Mouse (Mus musculus) C2C12 (cell line): ENCODE data around the gene Gm13272.
"Not testable (repeated sequence)": the region's sequence is repeated elsewhere in the genome, so short reads cannot be mapped to it uniquely, and the experiment has no call there.

Source experiments
- CEBPB ChIP-seq: IDR thresholded peaks from one replicate; pipeline ENCODE4 v1.6.1; 2011; ENCODE audit warnings: low read depth, mild to moderate bottlenecking, control low read depth, moderate library complexity
- CTCF ChIP-seq: IDR thresholded peaks from one replicate; pipeline ENCODE4 v1.5.1; 2011; ENCODE audit not compliant: control insufficient read depth, insufficient read depth, insufficient read length
- FOSL1 ChIP-seq: IDR thresholded peaks from one replicate; pipeline ENCODE4 v1.8.0; 2011; ENCODE audit warnings: mild to moderate bottlenecking, low read length; ENCODE audit not compliant: poor library complexity, insufficient read depth, severe bottlenecking
- MAX ChIP-seq: IDR thresholded peaks from one replicate; pipeline ENCODE4 v1.6.1; 2011; ENCODE audit warnings: mild to moderate bottlenecking, control low read depth
- MYOD1 ChIP-seq: IDR thresholded peaks from one replicate; pipeline ENCODE4 v1.6.1; 2011; ENCODE audit warnings: low read depth; ENCODE audit not compliant: control insufficient read depth, insufficient read length
- USF1 ChIP-seq: IDR thresholded peaks from one replicate; pipeline ENCODE4 v1.6.1; 2011; ENCODE audit warnings: low read depth, mild to moderate bottlenecking, control low read depth, moderate library complexity

DNA sequence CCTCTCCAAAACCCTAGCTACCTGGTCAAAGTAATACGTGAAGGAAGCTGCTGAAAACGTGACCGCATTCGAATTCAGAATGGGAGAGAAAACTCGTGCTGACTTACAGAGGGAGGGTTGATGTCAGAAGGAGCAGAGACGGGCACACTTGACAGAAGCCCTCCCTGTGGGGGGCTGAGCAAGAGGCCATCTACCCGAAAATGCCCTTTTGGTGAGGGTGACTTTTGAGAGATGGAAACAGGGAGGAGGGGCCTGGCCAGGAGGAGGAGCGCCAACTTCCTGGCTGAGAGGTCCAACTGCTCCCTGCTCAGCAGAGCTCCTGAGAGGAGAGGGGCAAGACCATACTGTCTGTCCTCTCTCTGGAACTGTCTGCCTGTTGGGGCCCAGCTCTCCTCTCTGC is 25.6 kb downstream of the Gm13272 start, which contains the start of gene Gm13288:
- TF ChIP-seq CTCF, FOSL1, MAX, MYOD1, CEBPB, USF1: not testable (repeated sequence)
